Mouse (Mus musculus): ENCODE data around the gene Ednra.
A peak's percentile ranks its signal among the peaks of the same experiment; 100 is the strongest.

Ednra gene

GRCm38 (mm10) chr8:77724046-77724930 lies at the start of gene Ednra:
Ednra (minus strand) TSS chr8:77724464.
- peak; percentile 10 for DNase-seq (ENCODE audit: low spot score)

DNA sequence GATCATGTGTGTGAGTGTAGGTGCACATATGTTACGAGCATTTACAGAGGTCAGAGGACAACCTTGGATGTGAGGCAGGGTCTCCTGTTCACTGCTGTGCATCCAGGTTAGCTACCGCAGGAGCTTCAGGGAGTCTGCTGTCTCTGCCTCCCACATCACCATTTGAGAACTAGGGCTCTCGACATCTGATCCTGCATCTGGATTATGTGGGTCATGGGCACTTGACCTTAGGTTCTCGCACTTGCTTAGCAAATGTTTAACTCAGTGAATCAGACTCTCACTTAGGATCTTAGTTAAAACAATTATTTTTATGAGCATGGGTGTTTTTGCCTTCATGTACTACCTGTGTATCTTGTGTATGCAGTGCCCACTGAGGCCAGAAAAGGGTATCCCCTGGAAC lies 49.6 kb upstream of the Ednra start:
- no peak for DNase-seq (ENCODE audit: low spot score)

DNA sequence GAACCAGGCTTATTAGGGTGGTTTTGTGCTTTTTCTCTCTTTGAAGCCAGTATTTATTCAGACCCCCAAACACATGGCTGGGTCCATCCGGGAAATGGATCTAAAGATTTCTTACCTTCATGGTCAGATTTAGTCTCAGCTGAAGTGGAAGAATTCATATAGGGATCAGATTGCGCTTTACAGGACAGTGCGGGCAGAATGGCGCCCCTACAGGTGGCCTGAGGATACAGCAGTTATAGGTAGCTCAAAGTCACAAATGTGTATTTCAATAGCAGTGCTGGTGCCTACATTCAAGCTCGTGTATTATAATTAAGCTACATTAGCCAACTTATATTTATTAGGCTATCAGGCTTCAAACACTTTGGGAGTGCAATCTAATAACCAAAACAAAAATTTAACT lies 49.0 kb upstream of the Ednra start:
- DNase-seq (ENCODE audit: low spot score) = no peak

- DNase-seq (ENCODE audit: low spot score) = no peak
Measured at GRCm38 (mm10) chr8:77772210-77772886, 48.1 kb upstream of the Ednra start.

GRCm38 (mm10) chr8:77770966-77771365 lies 46.7 kb upstream of the Ednra start:
- no peak for DNase-seq (ENCODE audit: low spot score)

- no peak for DNase-seq (ENCODE audit: low spot score)
Measured at GRCm38 (mm10) chr8:77768916-77769315, 44.7 kb upstream of the Ednra start.

- DNase-seq (ENCODE audit: low spot score) = no peak
Measured at GRCm38 (mm10) chr8:77764253-77764652, 40.0 kb upstream of the Ednra start.

DNA sequence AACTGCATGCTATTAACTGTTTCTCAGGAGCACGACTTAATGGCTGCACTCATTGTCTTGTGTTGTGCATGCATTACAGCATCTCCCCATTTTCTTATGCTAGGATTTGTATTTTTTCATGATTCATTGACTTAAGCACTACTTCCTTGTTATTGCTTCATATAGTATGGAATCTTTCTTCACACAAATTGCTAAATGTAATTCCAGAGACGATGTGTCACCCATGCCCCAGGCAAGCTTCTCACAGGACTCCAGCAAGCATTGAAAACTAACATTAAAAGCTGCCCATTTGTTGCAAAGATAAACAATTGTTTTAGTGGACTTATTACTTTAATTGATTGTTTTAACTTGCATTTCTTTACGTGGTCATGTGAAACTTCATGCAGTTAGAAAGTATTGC lies 38.7 kb upstream of the Ednra start:
- no peak for DNase-seq (ENCODE audit: low spot score)

DNA sequence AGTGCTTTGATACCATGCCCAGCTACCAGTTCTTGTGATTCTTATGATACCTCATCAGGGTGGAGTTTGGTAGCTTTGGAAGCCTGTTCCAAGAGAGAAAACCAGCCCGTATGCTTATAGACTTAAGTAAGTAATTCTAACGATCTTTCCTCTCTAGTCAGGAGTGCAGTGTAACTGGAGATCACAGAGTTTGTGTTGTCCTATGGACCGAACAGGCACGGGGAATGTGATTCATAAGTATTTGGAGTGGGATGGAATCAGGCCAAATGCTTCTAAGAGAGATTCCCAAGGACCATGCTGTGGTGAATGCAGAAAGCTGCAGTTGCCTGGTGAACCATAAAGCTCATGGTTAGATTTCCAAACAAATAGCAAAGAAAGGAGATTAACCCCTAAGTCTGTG lies 31.2 kb upstream of the Ednra start:
- DNase-seq (ENCODE audit: low spot score) = no peak

DNA sequence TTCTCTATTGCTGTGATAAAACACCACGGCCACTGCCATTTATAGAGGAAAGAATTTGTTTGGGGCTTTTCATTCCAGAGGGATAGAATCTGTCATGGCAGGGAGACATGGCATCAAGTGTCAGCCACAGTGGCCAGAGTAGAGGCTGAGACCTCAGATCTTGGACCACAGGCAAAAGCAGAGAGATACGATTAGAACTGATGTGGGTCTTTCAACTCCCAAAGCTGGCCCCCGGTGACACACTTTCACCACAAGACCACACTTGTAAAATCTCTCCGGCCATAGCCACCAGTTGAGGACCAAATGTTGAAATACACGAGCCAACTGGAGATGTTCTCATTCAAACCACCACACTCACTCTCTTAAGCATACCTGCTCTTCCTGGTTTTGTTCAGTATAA lies 29.5 kb upstream of the Ednra start:
- no peak for DNase-seq (ENCODE audit: low spot score)

- no peak for DNase-seq (ENCODE audit: low spot score)
Measured at GRCm38 (mm10) chr8:77752041-77752440, 27.8 kb upstream of the Ednra start.

DNA sequence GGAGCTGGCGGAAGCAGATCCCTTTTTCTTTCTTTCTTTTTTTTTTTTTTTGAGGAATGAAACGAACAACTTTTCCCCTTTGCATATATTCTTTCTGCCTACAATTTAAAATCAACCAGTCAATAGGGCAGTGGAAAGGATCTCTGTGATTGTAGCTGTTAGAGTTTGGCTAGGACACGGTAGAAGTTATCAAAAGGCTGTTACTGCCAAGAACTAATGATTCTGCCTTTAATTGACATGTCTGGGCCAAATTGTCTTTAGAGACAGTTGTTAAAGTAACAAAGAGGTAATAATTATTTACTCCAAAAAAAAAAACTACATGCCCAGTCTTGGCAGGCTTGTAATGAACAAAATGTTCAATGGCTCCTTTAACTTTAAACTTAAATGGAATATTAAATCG lies 26.1 kb upstream of the Ednra start:
- DNase-seq (ENCODE audit: low spot score) = no peak

- no peak for DNase-seq (ENCODE audit: low spot score)
Measured at GRCm38 (mm10) chr8:77744476-77744875, 20.2 kb upstream of the Ednra start.

- DNase-seq (ENCODE audit: low spot score) = no peak
Measured at GRCm38 (mm10) chr8:77742395-77742794, 18.1 kb upstream of the Ednra start.

DNA sequence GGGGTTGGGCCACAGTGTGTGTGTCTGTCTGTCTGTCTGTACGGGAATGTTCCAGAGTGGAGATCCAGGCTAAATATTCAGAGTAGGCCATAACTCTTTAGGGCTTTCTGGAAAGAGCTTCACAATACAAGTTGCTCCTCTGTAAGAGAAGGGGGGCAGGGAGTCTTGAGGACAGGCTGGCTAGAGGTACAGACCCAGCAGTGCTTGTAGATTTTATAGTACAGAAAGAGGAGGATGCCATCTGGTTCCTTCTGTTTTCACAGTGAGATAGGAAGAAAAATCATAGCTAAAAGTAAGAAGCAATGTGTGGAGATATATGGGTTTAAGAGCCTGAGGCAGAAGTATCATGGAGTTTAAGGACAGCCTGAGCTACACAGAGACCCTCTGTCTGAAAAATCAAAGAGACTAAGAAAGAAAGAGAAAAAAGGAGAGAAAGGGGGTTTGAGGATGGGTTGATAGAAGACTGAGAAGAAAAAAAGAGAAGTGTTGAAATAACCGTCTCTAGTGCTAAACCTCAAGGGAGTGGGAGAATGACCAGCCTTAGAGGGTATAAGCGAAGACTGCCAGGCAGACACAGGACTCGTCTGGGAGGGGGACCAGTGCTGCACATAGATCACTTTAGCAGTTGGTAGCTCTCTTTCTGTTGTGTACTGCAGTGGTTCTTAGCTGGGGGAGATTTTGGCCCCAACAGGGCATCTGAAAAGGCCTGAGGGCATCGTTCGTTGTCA lies 16.9 kb upstream of the Ednra start:
- DNase-seq (ENCODE audit: low spot score) = no peak

DNA sequence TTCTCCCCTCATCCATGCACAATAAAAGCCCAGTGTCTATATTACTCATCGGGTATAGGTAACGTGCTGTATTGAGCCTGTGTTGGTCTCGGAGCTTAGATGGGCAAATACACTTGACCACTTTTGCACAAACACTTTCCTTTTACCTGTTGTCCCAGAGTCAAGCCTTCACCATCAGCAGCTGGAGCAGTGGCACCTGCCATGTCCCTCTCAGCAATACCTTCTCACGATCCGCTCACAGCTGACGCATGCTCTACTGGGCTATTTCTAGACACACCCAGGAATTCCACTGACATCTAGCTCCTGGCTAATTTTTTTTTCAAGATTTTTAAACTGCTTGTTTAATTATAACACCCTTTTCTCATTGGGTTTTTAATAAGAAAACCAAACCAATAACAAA lies 14.2 kb upstream of the Ednra start:
- DNase-seq (ENCODE audit: low spot score) = no peak

GRCm38 (mm10) chr8:77737327-77737726 lies 13.1 kb upstream of the Ednra start:
- no peak for DNase-seq (ENCODE audit: low spot score)

DNA sequence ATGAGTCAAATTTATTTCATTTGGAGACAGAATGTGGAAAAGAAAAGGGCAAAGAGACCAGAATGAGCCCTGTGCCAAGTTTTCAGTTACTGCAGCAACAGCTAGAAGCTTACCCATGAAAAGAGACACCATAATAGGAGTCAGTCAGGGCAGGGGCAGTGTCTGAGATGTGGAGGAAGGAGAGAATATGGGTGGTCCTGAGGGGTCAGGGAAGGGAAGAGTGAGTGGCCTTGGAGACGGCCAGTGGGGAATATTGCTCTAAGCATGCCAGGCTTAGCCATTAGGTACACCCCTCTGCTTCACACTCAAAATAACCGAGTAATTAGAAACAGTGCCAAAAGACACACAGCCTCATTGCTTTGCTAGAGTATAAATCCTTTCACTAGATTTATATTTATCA lies 9.5 kb upstream of the Ednra start:
- DNase-seq (ENCODE audit: low spot score) = no peak

GRCm38 (mm10) chr8:77732964-77733363 lies 8.7 kb upstream of the Ednra start:
- no peak for DNase-seq (ENCODE audit: low spot score)

GRCm38 (mm10) chr8:77725406-77725805 lies 1.1 kb upstream of the Ednra start:
- no peak for DNase-seq (ENCODE audit: low spot score)

DNA sequence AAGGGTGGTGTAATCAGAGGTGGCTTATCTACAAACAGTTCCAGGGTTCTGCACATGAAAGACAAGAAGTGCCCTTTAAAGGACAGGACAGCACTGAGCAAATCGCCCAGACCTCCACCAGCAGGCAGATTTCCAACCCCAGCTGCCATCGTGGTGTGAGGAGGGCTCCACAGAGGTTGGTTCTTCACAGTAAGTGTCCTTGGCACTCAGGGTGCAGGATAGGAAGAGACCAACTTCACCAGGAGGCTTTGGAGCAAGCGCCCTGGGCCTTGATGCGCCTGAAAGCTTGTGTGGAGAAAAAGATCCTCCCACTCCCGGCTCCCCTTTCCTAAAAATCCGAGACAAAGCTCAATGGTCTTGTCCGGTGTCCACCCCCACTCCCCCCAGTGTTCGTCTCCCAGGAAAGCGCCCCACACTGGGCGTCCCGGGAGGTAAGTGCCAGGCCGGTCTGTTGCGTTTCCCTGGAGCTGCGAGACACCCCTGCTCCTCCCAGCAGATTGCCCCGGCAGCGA lies 674 bp downstream of the Ednra start:
- no peak for DNase-seq (ENCODE audit: low spot score)

- DNase-seq (ENCODE audit: low spot score) = no peak
Measured at GRCm38 (mm10) chr8:77723018-77723417, 1.2 kb downstream of the Ednra start.

DNA sequence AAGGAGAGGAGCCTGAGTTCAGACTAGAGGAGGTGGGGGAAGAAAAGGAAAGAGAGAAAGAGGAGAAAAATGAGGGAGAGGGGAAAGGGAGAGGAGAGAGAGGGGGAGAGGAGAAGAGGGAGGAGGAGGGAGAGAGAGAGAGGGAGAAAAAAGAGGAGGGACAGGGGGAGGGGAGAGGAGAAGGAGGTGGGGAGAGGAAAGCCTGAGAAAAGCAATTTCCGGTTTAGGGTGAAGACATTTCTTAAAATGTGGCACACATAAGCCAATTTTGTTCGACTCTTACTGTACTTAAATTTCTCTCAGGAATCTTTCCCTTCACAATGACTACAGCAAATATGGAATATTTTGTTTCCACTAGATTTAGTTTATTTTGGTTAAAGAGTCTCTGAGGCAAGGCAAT lies 5.3 kb downstream of the Ednra start:
- no peak for DNase-seq (ENCODE audit: low spot score)

All from urinary bladder, postnatal 25 days (tissue).